Mouse (Mus musculus): ENCODE data around the gene Tmem198. TPM values are rescaled to one million over a fixed set of nuclear protein-coding genes. Genes with fewer than 3 reads are reported as not detected.

The Tmem198 gene
- polyA plus RNA-seq, 1 experiment from 2014 or later = 1.7 TPM

DNA sequence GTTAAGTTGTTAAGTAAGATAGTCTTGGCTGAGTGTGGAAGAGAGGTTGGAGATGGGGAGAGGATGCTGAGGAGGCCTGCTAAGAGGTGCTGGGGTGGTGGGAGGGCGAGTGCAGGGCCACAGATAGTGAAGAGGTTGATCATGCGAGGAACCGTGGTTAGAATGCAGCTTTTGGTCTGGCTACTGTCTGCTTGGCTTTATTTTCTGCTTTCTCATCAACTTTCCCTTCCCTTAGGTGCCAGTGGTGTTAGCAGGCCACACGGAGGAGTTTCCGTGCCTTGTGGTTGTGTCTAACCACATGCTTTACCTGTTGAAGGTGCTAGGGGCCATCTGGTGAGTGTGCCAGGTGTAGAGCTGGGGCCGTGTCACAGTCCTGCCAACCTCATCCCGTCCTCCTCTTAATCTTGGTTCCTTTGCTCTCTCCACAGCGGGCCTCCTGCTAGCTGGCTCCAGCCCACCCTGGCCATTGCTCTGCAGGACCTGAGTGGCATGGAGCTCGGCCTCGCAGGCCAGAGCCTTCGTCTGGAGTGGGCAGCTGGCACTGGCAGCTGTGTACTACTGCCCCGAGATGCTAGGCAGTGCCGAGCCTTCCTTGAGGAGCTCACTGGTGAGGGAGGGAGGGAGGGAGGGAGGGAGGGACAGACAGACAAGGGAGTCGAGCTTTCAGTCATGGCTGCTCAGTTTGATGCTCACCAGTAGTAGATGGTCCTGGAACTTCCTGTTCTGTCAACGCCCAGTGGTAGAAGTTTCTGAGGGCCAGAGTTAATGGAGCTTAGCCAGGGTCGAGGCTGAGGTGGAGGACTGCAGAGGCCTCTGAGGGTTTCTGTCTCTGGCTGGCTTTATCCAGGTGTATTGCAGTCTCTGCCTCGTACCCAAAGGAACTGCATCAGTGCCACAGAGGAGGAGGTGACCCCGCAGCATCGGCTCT is 54.3 kb downstream of the Tmem198 start:
- ChIA-PET CTCF (no interaction called here), POLR2A (no interaction called here)
- TF ChIP-seq CTCF (IDR thresholded peaks at IDR 0.05) = no peak
- no peak for DNase-seq (ENCODE audit: low read depth, low spot score)
- H3K27me3 ChIP-seq = no peaks in the 10 kb centered on the region
- ATAC-seq = no peak
- in situ Hi-C loops (cut with MboI; ENCODE audit: low pct_unique_long_range_greater_than_20kb) = no loop called here

Other genes starting within 250 kb of the Tmem198 start
- 0.15 TPM for gene A630095N17Rik, start 247.4 kb upstream of the Tmem198 start, polyA plus RNA-seq (2021)
- 54.1 TPM for gene Dnajb2, start 243.1 kb upstream of the Tmem198 start, polyA plus RNA-seq (2021)
- 0.33 TPM for gene Ptprn, start 215.0 kb upstream of the Tmem198 start, polyA plus RNA-seq (2021)
- gene Resp18, start 201.1 kb upstream of the Tmem198 start, polyA plus RNA-seq (2021) = not detected
- 151 TPM for gene Dnpep, start 161.5 kb upstream of the Tmem198 start, polyA plus RNA-seq (2021)
- 0.23 TPM for gene Des, start 119.2 kb upstream of the Tmem198 start, polyA plus RNA-seq (2021)
- 73.0 TPM for gene Speg, start 104.2 kb upstream of the Tmem198 start, polyA plus RNA-seq (2021)
- 76.8 TPM for gene Gmppa, start 43.6 kb upstream of the Tmem198 start, polyA plus RNA-seq (2021)
- gene Asic4, start 29.1 kb upstream of the Tmem198 start, polyA plus RNA-seq (2021) = 0.04 TPM
- 65.0 TPM for gene Chpf, start 225 bp upstream of the Tmem198 start, polyA plus RNA-seq (2021)
- gene Obsl1, start 26.9 kb downstream of the Tmem198 start, polyA plus RNA-seq (2021) = 33.3 TPM
- 5.7 TPM for gene Inha, start 27.5 kb downstream of the Tmem198 start, polyA plus RNA-seq (2021)
- gene Stk11ip, start 42.0 kb downstream of the Tmem198 start, polyA plus RNA-seq (2021) = 22.7 TPM
- gene Slc4a3, start 66.7 kb downstream of the Tmem198 start, polyA plus RNA-seq (2021) = 60.2 TPM

Data from Patski (cell line).